Mouse (Mus musculus) limb, embryonic 12.5 days (tissue): ENCODE data around the gene Acox1. TPM values are rescaled to one million over a fixed set of nuclear protein-coding genes. Genes with fewer than 3 reads are reported as not detected.

Experiments used
- ATAC-seq: fragments of 200-750 bp; cut with Nextera tagmentation; 2 replicates; pipeline ENCODE4 v1.8.0; 2017; ENCODE audit warnings: low read depth, moderate TSS enrichment; ENCODE audit not compliant: insufficient number of reproducible peaks, insufficient read depth, low FRiP score, low TSS enrichment
- H3K27ac ChIP-seq: fragments of 300-500 bp; sonication (generic); 2 replicates; pipeline ENCODE4 v1.5.1; 2016; ENCODE audit warnings: mild to moderate bottlenecking, moderate library complexity
- H3K27me3 ChIP-seq: fragments of 300-500 bp; sonication (generic); 2 replicates; pipeline ENCODE4 v1.6.1; 2016; ENCODE audit warnings: mild to moderate bottlenecking, moderate library complexity
- H3K36me3 ChIP-seq: fragments of 300-500 bp; sonication (generic); 2 replicates; pipeline ENCODE4 v1.6.1; 2016; ENCODE audit warnings: mild to moderate bottlenecking, moderate library complexity
- H3K4me1 ChIP-seq: fragments of 300-500 bp; sonication (generic); replicated peaks from 2 replicates; pipeline ENCODE4 v1.6.1; 2016
- H3K4me2 ChIP-seq: fragments of 300-500 bp; sonication (generic); 2 replicates; pipeline ENCODE4 v1.6.1; 2016; ENCODE audit warnings: mild to moderate bottlenecking, moderate library complexity
- H3K4me3 ChIP-seq: fragments of 300-500 bp; sonication (generic); replicated peaks from 2 replicates; pipeline ENCODE4 v1.5.1; 2016; ENCODE audit warnings: mild to moderate bottlenecking
- H3K9ac ChIP-seq: fragments of 300-500 bp; sonication (generic); replicated peaks from 2 replicates; pipeline ENCODE4 v1.6.1; 2016; ENCODE audit warnings: mild to moderate bottlenecking, moderate library complexity
- H3K9me3 ChIP-seq: fragments of 300-500 bp; sonication (generic); 2 replicates; pipeline ENCODE4 v1.6.1; 2016; ENCODE audit warnings: mild to moderate bottlenecking, moderate library complexity
- WGBS: fragments of 180-500 bp; shearing (Covaris S2); methylation state at CpG from one replicate; pipeline ENCODE4 v1.1.7; 2016; 5-methylcytosine and 5-hydroxymethylcytosine counted together
- polyA plus RNA-seq: library from polyadenylated mRNA; unstranded; fragments of >200 nt; fragmentation: Nextera tagmentation; extraction: Ambion mirVana; gene quantifications from 2 replicates; pipeline ENCODE4 v1.2.1, GENCODE M21; 2016

Acox1 gene
- polyA plus RNA-seq, 1 experiment from 2014 or later = 18.1 TPM

DNA sequence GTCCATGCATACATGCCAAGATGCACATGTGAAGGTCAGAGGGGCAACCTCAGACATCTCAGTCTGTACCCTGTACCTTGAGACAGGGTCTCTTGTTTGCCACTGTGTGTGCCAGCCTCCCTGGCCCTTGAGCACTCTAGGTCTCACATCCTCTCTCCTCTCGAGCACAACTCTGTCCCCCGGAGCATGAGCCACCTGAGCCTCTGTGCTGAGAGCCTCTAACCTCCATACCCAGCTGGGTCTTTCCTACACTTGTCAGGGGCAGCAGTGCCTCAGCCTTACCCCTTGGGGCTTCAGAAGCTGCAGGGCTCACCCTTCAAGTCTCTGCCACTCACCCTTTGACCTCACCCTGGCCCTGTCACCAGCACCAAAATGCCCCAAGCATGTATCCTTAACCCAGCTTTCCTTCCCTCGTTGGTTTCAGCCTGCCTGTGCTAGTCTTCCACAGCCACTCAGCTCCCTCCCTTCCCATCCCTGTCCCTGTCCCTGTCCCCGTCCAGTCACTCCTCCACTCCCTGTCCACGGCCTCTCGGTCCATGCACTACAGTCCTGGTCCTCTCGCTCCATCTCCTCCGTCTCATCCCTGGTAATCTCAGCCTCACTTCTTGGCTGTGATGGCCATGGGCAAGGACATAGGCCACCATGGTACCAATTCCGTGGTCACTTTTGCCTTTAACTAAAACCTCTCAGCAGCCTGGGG, 69.6 kb downstream of the Acox1 start:
- Histone ChIP-seq H3K27me3 (no peaks in the 10 kb centered on the region; the same call in none of the 2 replicates), H3K4me1 (peaks cover 49% of the 10 kb centered on the region), H3K27ac (no peak overlapping the region), H3K4me2 (peak overlapping the region; percentile 73; the same call in 1 of the 2 replicates), H3K36me3 (peaks cover 40% of the 10 kb centered on the region), H3K4me3 (no peak overlapping the region), H3K9me3 (no peaks in the 10 kb centered on the region), H3K9ac (0 out of 2 replicates have a peak overlapping the region, but pooled peaks have one; percentile 1)
- ATAC-seq = no peak
- 82% methylated on average over 9 of the region's 9 CpGs for WGBS

DNA sequence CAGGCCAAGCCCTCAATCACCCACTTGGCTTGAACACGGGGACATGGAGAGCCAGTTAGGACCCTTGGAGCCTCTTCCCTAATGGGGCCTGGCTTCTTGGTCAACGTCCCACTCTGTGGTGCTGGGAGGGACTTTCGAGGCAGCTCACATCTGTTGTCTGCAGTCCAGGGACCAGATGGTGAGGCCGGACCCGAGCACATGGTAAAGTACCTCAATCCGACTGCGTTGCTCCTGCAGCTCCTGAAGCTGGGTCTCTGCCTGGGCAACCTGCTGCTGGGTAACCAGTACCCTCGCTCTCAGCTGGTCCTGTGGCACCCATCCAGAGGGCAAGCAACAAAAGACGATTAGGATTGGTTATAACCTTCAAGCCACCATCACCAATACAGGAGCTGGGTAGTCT, 70.9 kb downstream of the Acox1 start:
- peak overlapping the region; percentile 49 for H3K4me2 ChIP-seq
- H3K4me1 ChIP-seq = peaks cover 41% of the 10 kb centered on the region
- peak overlapping the region; percentile 50; the same call in 1 of the 2 replicates for H3K27ac ChIP-seq
- no peak overlapping the region; the same call in 1 of the 2 replicates for H3K4me3 ChIP-seq
- peak overlapping the region; percentile 44 for H3K9ac ChIP-seq
- H3K27me3 ChIP-seq = no peaks in the 10 kb centered on the region; the same call in none of the 2 replicates
- no peak for ATAC-seq
- no peaks in the 10 kb centered on the region for H3K9me3 ChIP-seq
- peaks cover 29% of the 10 kb centered on the region for H3K36me3 ChIP-seq
- WGBS = 68% methylated on average over 9 of the region's 9 CpGs

DNA sequence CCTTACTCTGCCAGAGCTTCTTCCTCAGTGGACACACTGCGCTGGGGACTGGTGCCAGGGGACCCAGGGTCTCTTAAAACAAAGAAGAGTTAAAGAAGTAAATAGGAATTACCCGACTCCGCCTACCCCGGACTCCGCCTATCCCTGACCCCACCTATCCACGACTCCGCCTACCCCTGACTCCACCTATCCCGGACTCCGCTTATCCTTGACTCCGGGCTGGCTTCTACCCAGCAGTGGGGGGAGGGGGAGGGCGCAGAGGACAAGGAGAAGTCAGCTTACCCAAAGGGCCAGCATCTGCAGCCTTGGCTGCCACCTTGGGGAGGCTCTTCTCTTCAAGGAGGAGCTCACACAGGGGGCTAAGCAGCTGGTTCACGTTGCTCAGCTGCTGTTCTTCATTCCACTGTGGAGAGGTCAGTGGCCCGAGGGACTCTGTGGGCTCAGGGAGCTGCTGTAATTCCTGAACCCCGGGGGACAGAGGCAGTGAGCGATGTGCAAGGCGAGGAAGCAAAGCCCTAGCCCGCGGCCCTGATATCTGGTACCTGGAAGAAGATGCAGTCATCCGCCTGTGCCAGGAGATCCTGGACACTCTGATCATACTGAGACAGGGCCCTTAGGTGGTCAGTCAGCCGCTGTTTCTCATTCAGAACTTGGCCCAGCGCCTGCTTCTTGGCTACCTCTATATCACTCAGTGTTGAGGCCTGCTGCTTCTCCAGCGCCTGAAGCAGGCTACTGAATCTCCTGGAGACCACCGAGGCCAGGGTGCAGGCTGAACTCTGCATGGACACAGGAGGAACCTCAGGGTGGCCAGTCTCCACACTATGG, 71.5 kb downstream of the Acox1 start, which contains the start of gene Trim47:
Trim47 (minus strand) TSS at position 55 of the 825 bp plus-strand sequence.
- peak within 1 kb of the TSS; percentile 50; the same call in 1 of the 2 replicates for H3K27ac ChIP-seq

DNA sequence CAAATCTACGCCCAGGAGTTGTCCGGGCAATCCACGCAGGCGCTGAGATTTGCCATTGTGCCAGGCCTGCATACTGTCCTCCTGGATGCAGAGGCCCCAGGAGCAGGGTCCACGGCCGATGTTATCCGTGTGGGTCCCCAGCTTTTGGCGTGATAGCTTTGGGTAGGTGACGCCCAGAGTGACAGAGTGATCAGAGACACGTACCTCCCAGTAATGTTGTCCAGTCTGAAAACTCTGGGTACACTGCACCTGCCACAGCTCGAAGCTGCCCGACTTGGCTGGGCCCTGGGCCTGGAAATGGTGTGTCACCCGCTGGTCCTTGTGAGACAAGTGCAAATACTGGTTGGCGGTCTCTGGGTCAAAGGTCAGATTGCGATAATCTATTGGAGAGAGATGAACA, 72.6 kb downstream of the Acox1 start:
- H3K9me3 ChIP-seq = no peaks in the 10 kb centered on the region
- peaks cover 23% of the 10 kb centered on the region for H3K36me3 ChIP-seq
- ATAC-seq = no peak
- H3K4me3 ChIP-seq = no peak overlapping the region
- H3K27me3 ChIP-seq = no peaks in the 10 kb centered on the region; the same call in none of the 2 replicates
- WGBS = 95% methylated on average over 15 of the region's 15 CpGs
- H3K27ac ChIP-seq = no peak overlapping the region
- peaks cover 34% of the 10 kb centered on the region for H3K4me1 ChIP-seq
- no peak overlapping the region for H3K9ac ChIP-seq
- peak overlapping the region; percentile 49; the same call in 1 of the 2 replicates for H3K4me2 ChIP-seq

More for the DNA sequence above, 71.5 kb downstream of the Acox1 start, which contains the start of gene Trim47:
- no peak for ATAC-seq
- 23% methylated on average over 23 of the region's 23 CpGs for WGBS
- Histone ChIP-seq H3K4me3 (peak within 1 kb of the TSS; percentile 28), H3K9ac (peak within 1 kb of the TSS; percentile 44), H3K9me3 (no peaks in the 10 kb centered on the region), H3K4me2 (peak within 1 kb of the TSS; percentile 49), H3K4me1 (peaks cover 40% of the 10 kb centered on the region), H3K27me3 (no peaks in the 10 kb centered on the region; the same call in none of the 2 replicates), H3K36me3 (peaks cover 26% of the 10 kb centered on the region)

Other genes starting within 250 kb of the Acox1 start
- gene Itgb4, start 224.3 kb downstream of the Acox1 start, polyA plus RNA-seq = 3.1 and 3.9 TPM in 2 replicates
- gene Galk1, start 186.3 kb downstream of the Acox1 start, polyA plus RNA-seq = 181 and 182 TPM in 2 replicates
- gene H3f3b, start 171.1 kb downstream of the Acox1 start, polyA plus RNA-seq = 2,405 and 2,474 TPM in 2 replicates
- 50.0 and 51.8 TPM in 2 replicates for gene Unk, start 168.7 kb downstream of the Acox1 start, polyA plus RNA-seq
- 1.4 and 1.7 TPM in 2 replicates for gene Unc13d, start 121.1 kb downstream of the Acox1 start, polyA plus RNA-seq
- gene Wbp2, start 112.0 kb downstream of the Acox1 start, polyA plus RNA-seq = 33.2 and 36.6 TPM in 2 replicates
- 6.0 and 7.9 TPM in 2 replicates for gene Trim47, start 71.8 kb downstream of the Acox1 start, polyA plus RNA-seq
- 2.1 and 3.0 TPM in 2 replicates for gene Trim65, start 67.9 kb downstream of the Acox1 start, polyA plus RNA-seq
- gene Mrpl38, start 60.2 kb downstream of the Acox1 start, polyA plus RNA-seq = 86.9 and 90.8 TPM in 2 replicates
- 54.0 and 60.3 TPM in 2 replicates for gene Fbf1, start 30.9 kb downstream of the Acox1 start, polyA plus RNA-seq
- 64.7 and 71.3 TPM in 2 replicates for gene Ten1, start 190 bp downstream of the Acox1 start, polyA plus RNA-seq
- gene Evpl, start 39.0 kb upstream of the Acox1 start, polyA plus RNA-seq = 2.4 and 3.3 TPM in 2 replicates
- gene Srp68, start 75.2 kb upstream of the Acox1 start, polyA plus RNA-seq = 110 and 112 TPM in 2 replicates
- gene Galr2, start 81.9 kb upstream of the Acox1 start, polyA plus RNA-seq = 0.20 TPM in 1 of 2 replicates, not detected in the other
- gene Exoc7, start 108.2 kb upstream of the Acox1 start, polyA plus RNA-seq = 77.6 and 82.8 TPM in 2 replicates
- 0.18 TPM in 2 replicates for gene Foxj1, start 136.4 kb upstream of the Acox1 start, polyA plus RNA-seq
- gene Rnf157, start 214.0 kb upstream of the Acox1 start, polyA plus RNA-seq = 25.2 and 26.7 TPM in 2 replicates
- gene Ubald2, start 235.0 kb upstream of the Acox1 start, polyA plus RNA-seq = 36.6 and 48.4 TPM in 2 replicates